Mouse (Mus musculus) stomach, postnatal 0 days (tissue): ENCODE data around the gene Mrpl48.

Experiments used
- CTCF ChIP-seq: IDR thresholded peaks from 2 replicates; pipeline ENCODE4 v1.5.1; 2016; ENCODE audit warnings: antibody characterized with exemption, low read depth, mild to moderate bottlenecking, moderate library complexity
- EP300 ChIP-seq: optimal IDR thresholded peaks from 2 replicates; pipeline ENCODE3; 2016; ENCODE audit warnings: antibody characterized with exemption

DNA sequence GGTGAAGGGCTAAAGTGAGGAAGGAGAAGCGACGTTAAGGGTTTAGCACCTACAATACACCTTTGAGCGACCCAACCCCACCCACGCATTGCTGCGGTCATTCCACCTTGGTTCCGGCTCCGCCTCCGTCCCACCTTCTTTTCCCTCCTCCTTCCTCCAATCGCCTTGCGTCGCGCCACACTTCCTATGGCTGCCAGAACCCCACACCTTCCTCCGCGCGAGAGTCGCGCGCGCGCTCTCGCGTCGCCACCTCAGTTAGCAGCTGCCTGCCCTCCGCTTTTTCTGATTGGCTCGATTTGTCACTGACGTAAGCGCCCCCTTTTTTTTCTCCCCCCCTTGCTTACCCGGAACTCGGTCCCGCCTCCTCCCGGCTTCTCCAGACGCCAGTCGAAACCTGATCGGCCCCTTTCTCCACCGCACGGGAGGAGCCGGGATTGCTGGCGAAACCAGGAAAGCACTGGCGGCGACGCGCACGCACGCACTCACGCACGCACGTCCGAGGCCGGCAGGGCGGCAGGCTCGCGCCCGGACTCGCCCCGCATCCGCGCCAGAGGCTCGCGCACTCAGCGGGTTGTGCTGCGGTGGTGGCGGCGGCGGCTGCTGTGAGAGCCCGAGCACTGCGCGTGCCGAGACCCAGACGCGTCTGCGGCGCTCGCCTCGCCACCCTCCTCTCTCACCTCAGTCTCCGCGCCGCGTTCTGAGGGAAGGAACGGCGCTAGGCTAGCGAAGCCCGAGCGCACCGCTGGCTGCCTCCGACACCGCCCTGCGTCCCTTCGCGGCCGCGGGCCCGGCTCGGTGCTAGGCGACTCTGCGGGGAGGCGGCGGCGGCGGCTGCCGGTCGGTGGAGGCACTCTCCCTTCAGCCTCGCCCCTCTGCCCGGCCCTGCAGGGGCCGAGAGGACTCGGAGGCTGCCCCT, 629 bp downstream of the Mrpl48 start, which contains the start of gene Rab6a:
- TF ChIP-seq CTCF (peak; percentile 46), EP300 (peak; percentile 76)
